ENCODE assay signal across 7 mouse cellular contexts in genomic region chr17:70587975-70588630, GRCm38 (mm10).
DNase-seq lines count a peak whose midpoint lies in the region; ATAC-seq and TF ChIP-seq lines count a peak whose summit lies in the region.
"Not testable (repeated sequence)": the region's sequence is repeated elsewhere in the genome, so short reads cannot be mapped to it uniquely, and the experiment has no call there.

No protein-coding gene starts in this region.

- peak overlapping the region; percentile 59; the same call in 1 of the 2 replicates for H3K27ac ChIP-seq in cortical plate, adult 2 months (ENCODE audit: insufficient read depth, low read length)
- H3K27ac ChIP-seq in kidney, embryonic 14.5 days (ENCODE audit: low read depth, low read length); midbrain, embryonic 16.5 days (ENCODE audit: low read length); stomach, embryonic 15.5 days: not testable (repeated sequence)
- H3K27ac ChIP-seq in layer of hippocampus, adult 2 months, result peak overlapping the region; percentile 82
- peak overlapping the region; percentile 72 for H3K27ac ChIP-seq in midbrain, embryonic 10.5 days (replicated peaks)

- not testable (repeated sequence) for H3K27me3 ChIP-seq in kidney, embryonic 14.5 days (ENCODE audit: control insufficient read depth, insufficient read depth, low read length); midbrain, embryonic 10.5 days (ENCODE audit: low read depth, poor library complexity, severe bottlenecking); midbrain, embryonic 16.5 days (ENCODE audit: control insufficient read depth, insufficient read depth, low read depth, low read length); stomach, embryonic 15.5 days (replicated peaks)

- peaks cover 15% of the 10 kb centered on the region for H3K4me1 ChIP-seq in cortical plate, adult 2 months (ENCODE audit: control insufficient read depth, insufficient read depth, low read length)
- not testable (repeated sequence) for H3K4me1 ChIP-seq in kidney, embryonic 14.5 days (ENCODE audit: control insufficient read depth, insufficient read depth, low read length); stomach, embryonic 15.5 days
- peaks cover 40% of the 10 kb centered on the region for H3K4me1 ChIP-seq in midbrain, embryonic 10.5 days
- H3K4me1 ChIP-seq in midbrain, embryonic 16.5 days (ENCODE audit: control insufficient read depth, insufficient read depth, low read length), result peaks cover 13% of the 10 kb centered on the region; the same call in 1 of the 2 replicates

- TF ChIP-seq POLR2A in cortical plate, adult 2 months (IDR thresholded peaks at IDR 0.05; ENCODE audit: extremely low read depth, insufficient read depth, low read length), result not testable (repeated sequence)

- H3K4me3 ChIP-seq in cortical plate, adult 2 months (ENCODE audit: insufficient read depth, low read length); kidney, embryonic 14.5 days (ENCODE audit: low read length); layer of hippocampus, adult 2 months; midbrain, embryonic 10.5 days; midbrain, embryonic 16.5 days (ENCODE audit: low read depth, low read length); stomach, embryonic 15.5 days (replicated peaks): not testable (repeated sequence)

- whole genome bisulfite sequencing in kidney, embryonic 14.5 days, result 85% methylated on average over 2 of the region's 4 CpGs
- 87% methylated on average over 3 of the region's 4 CpGs for WGBS in midbrain, embryonic 10.5 days
- 85% methylated on average over 2 of the region's 4 CpGs for WGBS in midbrain, embryonic 16.5 days
- WGBS in stomach, embryonic 15.5 days, result 52% methylated on average over 3 of the region's 4 CpGs

- DNase-seq in layer of hippocampus, adult 2 months (ENCODE audit: low spot score in 2 of 2); midbrain, embryonic 10.5 days (ENCODE audit: low spot score): not testable (repeated sequence)

- not testable (repeated sequence) for H3K9ac ChIP-seq in kidney, embryonic 14.5 days (ENCODE audit: low read depth, low read length); midbrain, embryonic 16.5 days (ENCODE audit: low read depth, low read length); stomach, embryonic 15.5 days

- H3K36me3 ChIP-seq in kidney, embryonic 14.5 days (ENCODE audit: control insufficient read depth, insufficient read depth, low read length); midbrain, embryonic 10.5 days; midbrain, embryonic 16.5 days (ENCODE audit: control insufficient read depth, insufficient read depth, low read length); stomach, embryonic 15.5 days: not testable (repeated sequence)

- H3K4me2 ChIP-seq in kidney, embryonic 14.5 days (replicated peaks; ENCODE audit: low read depth, low read length); midbrain, embryonic 16.5 days (ENCODE audit: low read length); stomach, embryonic 15.5 days: not testable (repeated sequence)

- peak; percentile 49; the same call in 1 of the 2 replicates for ATAC-seq in kidney, embryonic 14.5 days (ENCODE audit: low FRiP score, low TSS enrichment)
- 0 out of 2 replicates have a peak, but pooled peaks have one; percentile 27 for ATAC-seq in megakaryocyte, adult 5-6 weeks (ENCODE audit: poor library complexity, severe bottlenecking)
- ATAC-seq in midbrain, embryonic 16.5 days, result peak; percentile 18; the same call in 1 of the 2 replicates
- peak; percentile 70 for ATAC-seq in stomach, embryonic 15.5 days (ENCODE audit: insufficient read depth, low FRiP score, low read depth)

- not testable (repeated sequence) for H3K9me3 ChIP-seq in kidney, embryonic 14.5 days (ENCODE audit: control insufficient read depth, low read length); midbrain, embryonic 10.5 days (replicated peaks); midbrain, embryonic 16.5 days (replicated peaks; ENCODE audit: control insufficient read depth, low read length, poor library complexity, severe bottlenecking); stomach, embryonic 15.5 days

- not testable (repeated sequence) for TF ChIP-seq CTCF in cortical plate, adult 2 months (IDR thresholded peaks at IDR 0.05; ENCODE audit: extremely low read depth, insufficient read depth, low read length); layer of hippocampus, adult 2 months (conservative IDR thresholded peaks at IDR 0.05)

Comparison
In these comparisons a context has a peak if more than half of its experiments do, and no peak if none do; other contexts are left out.
1. ATAC-seq: peak in every context shown above with its lines; median percentile 70 in stomach, embryonic 15.5 days; 49 in kidney, embryonic 14.5 days; 27 in megakaryocyte, adult 5-6 weeks; 18 in midbrain, embryonic 16.5 days.